Mouse (Mus musculus) spleen, adult 2 months (tissue): Measurements from ENCODE around the gene Grm7. TPM values are rescaled to one million over a fixed set of nuclear protein-coding genes. Genes with fewer than 3 reads are reported as not detected.

Experiments
- DNase-seq, 2 experiments: peaks; one replicate each; pipeline versions ENCODE4 v3.0.0 to v3.0.0-alpha.2; 2012 to 2021; ENCODE audit warnings: low spot score in 2 of 2, low read depth in 1 of 2
- H3K27ac ChIP-seq: fragments of 200-500 bp; 2 replicates; pipeline ENCODE4 v1.5.1; 2012; ENCODE audit warnings: low read length, inconsistent platforms; ENCODE audit not compliant: insufficient read depth
- H3K27me3 ChIP-seq: fragments of 200-500 bp; 2 replicates; pipeline ENCODE4 v1.6.1; 2012; ENCODE audit warnings: mild to moderate bottlenecking, moderate library complexity, low read length, inconsistent platforms; ENCODE audit not compliant: control insufficient read depth, insufficient read depth
- H3K36me3 ChIP-seq: fragments of 200-500 bp; 2 replicates; pipeline ENCODE4 v1.6.1; 2012; ENCODE audit warnings: mild to moderate bottlenecking, low read length, inconsistent platforms; ENCODE audit not compliant: control insufficient read depth, insufficient read depth
- H3K4me1 ChIP-seq: fragments of 200-500 bp; 2 replicates; pipeline ENCODE4 v1.6.1; 2011; ENCODE audit warnings: inconsistent platforms; ENCODE audit not compliant: control insufficient read depth, insufficient read depth, insufficient read length
- H3K4me3 ChIP-seq: fragments of 200-500 bp; 2 replicates; pipeline ENCODE4 v1.5.1; 2011; ENCODE audit warnings: mild to moderate bottlenecking, inconsistent platforms; ENCODE audit not compliant: insufficient read depth, insufficient read length; ENCODE audit errors: extremely low read depth
- CTCF ChIP-seq: fragments of 200-500 bp; IDR thresholded peaks from 2 replicates; pipeline ENCODE4 v1.5.1; 2011; ENCODE audit warnings: mild to moderate bottlenecking, inconsistent platforms; ENCODE audit not compliant: insufficient read depth, insufficient read length, insufficient replicate concordance; ENCODE audit errors: extremely low read depth
- POLR2A ChIP-seq: fragments of 200-500 bp; IDR thresholded peaks from 2 replicates; pipeline ENCODE4 v1.6.1; 2011; ENCODE audit warnings: low read depth, low read length, inconsistent platforms
- WGBS: fragments of 180-500 bp; shearing (Covaris S2); methylation state at CpG from one replicate; pipeline ENCODE4 v1.1.7; 2018; 5-methylcytosine and 5-hydroxymethylcytosine counted together
- polyA plus RNA-seq: library from polyadenylated mRNA; depleted of rRNA; stranded (reverse); fragments of >200 nt; gene quantifications from 2 replicates; pipeline ENCODE4 v1.2.3, GENCODE M21; 2012

Grm7 gene
- polyA plus RNA-seq, 1 experiment, result not detected

DNA sequence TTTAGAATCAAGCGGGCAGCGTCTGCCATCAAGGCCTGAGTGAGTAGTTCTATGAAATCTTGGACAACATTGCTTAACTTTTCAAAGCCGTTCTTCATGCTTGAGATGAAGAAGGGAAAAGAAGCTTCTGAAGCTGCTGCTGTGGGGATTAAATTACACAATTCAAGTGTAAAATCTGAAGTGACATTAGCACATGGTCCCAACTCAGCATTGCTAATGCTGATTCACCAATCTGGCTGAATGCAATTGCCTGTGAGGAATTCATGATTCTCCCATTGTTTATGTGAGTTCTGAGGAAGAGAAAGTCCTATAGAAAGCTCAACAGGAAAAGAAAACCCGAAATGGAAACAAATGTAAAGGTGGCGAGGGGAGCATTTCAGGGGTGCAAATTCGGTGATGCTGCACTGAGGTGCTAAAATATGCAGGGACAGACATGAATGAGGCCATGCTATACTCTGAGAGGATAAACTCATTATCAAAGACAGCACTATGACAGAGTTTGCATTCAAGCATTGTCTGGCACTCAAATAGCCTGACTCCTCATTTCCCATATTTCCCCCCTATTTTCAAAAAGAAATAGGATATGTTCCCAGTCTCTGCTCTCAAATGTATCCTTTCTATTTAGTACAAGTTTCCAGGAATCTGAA is 575.8 kb downstream of the Grm7 start:
- Histone ChIP-seq H3K36me3 (no peaks in the 10 kb centered on the region), H3K4me1 (no peaks in the 10 kb centered on the region), H3K27ac (no peak overlapping the region), H3K4me3 (no peak overlapping the region), H3K27me3 (no peaks in the 10 kb centered on the region)
- no peak for TF ChIP-seq CTCF
- TF ChIP-seq POLR2A, result no peak
- 68% methylated on average over 6 of the region's 6 CpGs for WGBS
- no peak for DNase-seq

DNA sequence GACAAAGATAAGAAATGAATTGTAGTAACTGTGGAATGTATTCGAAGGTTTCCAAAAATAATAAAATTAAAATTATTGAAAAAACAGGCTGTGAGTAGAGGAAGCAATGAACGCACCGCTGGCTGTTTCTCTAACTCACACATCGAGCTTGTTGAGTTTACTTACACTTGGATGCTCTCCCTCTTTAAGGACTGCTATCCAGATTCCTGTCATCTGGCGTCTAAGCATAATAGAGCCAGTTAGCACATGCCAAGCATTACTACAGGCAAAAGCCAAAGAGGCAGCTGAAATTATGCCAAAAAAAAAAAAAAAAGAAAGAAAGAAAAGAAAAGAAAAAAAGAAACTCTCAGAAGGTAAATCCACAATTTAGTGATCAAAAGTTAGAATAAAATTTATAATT is 609.8 kb downstream of the Grm7 start:
- TF ChIP-seq POLR2A (no peak), CTCF (no peak)
- H3K4me1 ChIP-seq, result no peaks in the 10 kb centered on the region
- H3K36me3 ChIP-seq, result no peaks in the 10 kb centered on the region
- no peaks in the 10 kb centered on the region for H3K27me3 ChIP-seq
- H3K27ac ChIP-seq, result no peak overlapping the region
- 79% methylated on average over 5 of the region's 5 CpGs for whole genome bisulfite sequencing
- H3K4me3 ChIP-seq, result no peak overlapping the region
- DNase-seq, result no peak

DNA sequence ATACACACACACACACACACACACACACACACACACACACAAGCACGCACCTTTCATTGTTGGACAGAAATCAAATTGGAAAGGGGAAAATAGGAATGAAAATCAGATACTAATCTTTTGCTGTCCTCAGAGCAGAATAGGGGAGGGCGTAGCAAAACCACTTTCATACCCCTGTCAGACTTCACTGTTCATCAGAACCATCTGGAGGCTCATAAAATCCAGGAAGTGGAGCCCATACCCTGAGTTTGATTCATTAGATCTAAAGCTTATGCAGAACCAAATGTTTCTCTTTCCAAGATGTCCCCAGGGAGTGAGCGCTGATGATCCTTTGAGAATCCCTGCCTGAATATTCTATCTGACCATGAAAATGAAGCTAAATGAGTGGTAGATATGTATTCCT is 611.6 kb downstream of the Grm7 start:
- H3K36me3 ChIP-seq, result no peaks in the 10 kb centered on the region
- H3K27me3 ChIP-seq, result no peaks in the 10 kb centered on the region
- no peak overlapping the region for H3K4me3 ChIP-seq
- 86% methylated on average over 3 of the region's 3 CpGs for whole genome bisulfite sequencing
- no peak overlapping the region for H3K27ac ChIP-seq
- no peak for TF ChIP-seq CTCF
- no peak for TF ChIP-seq POLR2A
- DNase-seq, result no peak
- no peaks in the 10 kb centered on the region for H3K4me1 ChIP-seq

DNA sequence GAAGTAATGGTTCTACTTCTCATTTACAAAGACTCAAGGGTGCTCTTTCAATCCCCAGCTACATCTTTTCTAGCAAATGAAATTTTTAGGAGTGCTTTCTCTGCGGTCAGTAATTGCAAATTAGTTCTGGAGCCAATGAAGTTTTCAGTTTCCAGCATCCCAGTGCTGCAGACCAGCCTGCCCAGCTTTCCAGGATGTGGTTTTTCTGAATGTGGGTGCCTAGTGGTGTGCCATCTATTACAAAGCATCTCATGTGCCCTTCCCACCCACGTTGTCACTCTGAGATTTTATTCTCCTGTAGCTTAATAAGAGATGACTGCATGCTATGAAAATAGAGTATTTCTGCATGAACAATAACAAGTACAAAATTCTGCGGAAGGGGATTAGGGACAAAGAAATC is 612.9 kb downstream of the Grm7 start:
- WGBS, result 73% methylated on average over 3 of the region's 3 CpGs
- H3K27me3 ChIP-seq, result no peaks in the 10 kb centered on the region
- H3K4me3 ChIP-seq, result no peak overlapping the region
- no peak for DNase-seq
- H3K27ac ChIP-seq, result no peak overlapping the region
- TF ChIP-seq POLR2A (no peak), CTCF (no peak)
- H3K4me1 ChIP-seq, result no peaks in the 10 kb centered on the region
- no peaks in the 10 kb centered on the region for H3K36me3 ChIP-seq

DNA sequence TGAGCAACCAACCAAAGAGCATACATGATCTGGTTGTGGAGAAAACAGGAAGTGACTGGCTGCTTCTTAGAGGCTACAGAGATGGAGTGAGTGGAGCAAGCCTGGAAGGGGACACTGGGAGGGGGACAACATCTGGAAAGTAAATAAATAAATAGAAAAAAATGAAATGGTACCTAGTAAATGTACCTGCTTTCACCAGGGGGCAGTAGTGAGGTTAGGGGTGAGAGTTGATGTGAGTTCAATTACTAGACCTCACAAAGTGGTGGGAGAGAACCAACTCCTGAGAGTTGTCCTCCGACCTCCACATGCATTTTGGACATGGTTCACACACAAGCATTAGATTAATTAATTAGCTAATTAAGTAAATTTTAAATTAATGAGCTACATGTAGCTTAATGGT is 615.8 kb downstream of the Grm7 start:
- 73% methylated on average over 1 of the region's 1 CpGs for WGBS
- TF ChIP-seq CTCF, result no peak
- no peak for TF ChIP-seq POLR2A
- no peak overlapping the region for H3K27ac ChIP-seq
- no peaks in the 10 kb centered on the region for H3K36me3 ChIP-seq
- no peak overlapping the region for H3K4me3 ChIP-seq
- H3K27me3 ChIP-seq, result no peaks in the 10 kb centered on the region
- no peak for DNase-seq
- no peaks in the 10 kb centered on the region for H3K4me1 ChIP-seq

DNA sequence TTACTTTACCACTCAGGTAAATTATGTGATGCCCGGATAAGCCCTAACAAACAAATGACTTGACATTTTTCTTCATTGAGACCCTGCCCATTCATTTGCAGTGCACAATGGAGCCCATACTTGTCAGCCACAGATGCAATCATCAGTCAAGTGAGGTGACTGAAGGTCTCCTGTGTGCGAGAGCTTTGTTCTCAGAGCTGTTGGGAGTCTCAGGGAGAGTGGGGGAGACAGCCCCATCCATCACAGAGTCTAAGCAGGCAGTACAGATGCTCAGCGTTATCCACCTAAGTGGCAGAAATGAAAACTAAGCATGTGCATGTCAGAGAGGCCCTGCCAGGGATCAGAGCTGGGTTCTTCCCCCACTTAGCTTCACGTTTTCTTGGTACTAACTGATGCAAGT is 631.3 kb downstream of the Grm7 start:
- Histone ChIP-seq H3K4me3 (no peak overlapping the region), H3K27me3 (no peaks in the 10 kb centered on the region), H3K4me1 (no peaks in the 10 kb centered on the region), H3K27ac (no peak overlapping the region), H3K36me3 (no peaks in the 10 kb centered on the region)
- TF ChIP-seq POLR2A (no peak), CTCF (no peak)
- no peak for DNase-seq
- WGBS, result 71% methylated on average over 4 of the region's 4 CpGs

- Histone ChIP-seq H3K36me3 (no peaks in the 10 kb centered on the region), H3K4me1 (no peaks in the 10 kb centered on the region), H3K27ac (no peak overlapping the region), H3K27me3 (no peaks in the 10 kb centered on the region), H3K4me3 (no peak overlapping the region)
- DNase-seq, result no peak
- TF ChIP-seq CTCF (no peak), POLR2A (no peak)
Measured at GRCm38 (mm10) chr6:111278516-111278915, 633.1 kb downstream of the Grm7 start.

GRCm38 (mm10) chr6:111293505-111294001 is 648.2 kb downstream of the Grm7 start:
- no peak for DNase-seq
- Histone ChIP-seq H3K4me1 (no peaks in the 10 kb centered on the region), H3K27me3 (no peaks in the 10 kb centered on the region), H3K27ac (no peak overlapping the region), H3K4me3 (no peak overlapping the region), H3K36me3 (no peaks in the 10 kb centered on the region)
- no peak for TF ChIP-seq CTCF
- no peak for TF ChIP-seq POLR2A
- WGBS, result 85% methylated on average over 5 of the region's 5 CpGs
